Mouse (Mus musculus) forebrain, embryonic 15.5 days (tissue): Measurements from ENCODE around the gene Prr12. TPM values are rescaled to one million over a fixed set of nuclear protein-coding genes. Genes with fewer than 3 reads are reported as not detected.
A peak's percentile ranks its signal among the peaks of the same experiment; 100 is the strongest.

Experiments
- ATAC-seq: fragments of 200-750 bp; cut with Nextera tagmentation; replicated peaks from 2 replicates; pipeline ENCODE4 v1.8.0; 2017; ENCODE audit warnings: mild to moderate bottlenecking, moderate TSS enrichment, moderate library complexity
- H3K27ac ChIP-seq: fragments of 300-500 bp; sonication (generic); replicated peaks from 2 replicates; pipeline ENCODE4 v1.5.1; 2015; ENCODE audit warnings: mild to moderate bottlenecking, inconsistent platforms
- H3K27me3 ChIP-seq: fragments of 300-500 bp; sonication (generic); 2 replicates; pipeline ENCODE4 v1.6.1; 2015; ENCODE audit warnings: inconsistent platforms
- H3K36me3 ChIP-seq: fragments of 300-500 bp; sonication (generic); 2 replicates; pipeline ENCODE4 v1.6.1; 2015; ENCODE audit warnings: mild to moderate bottlenecking, inconsistent platforms
- H3K4me1 ChIP-seq: fragments of 300-500 bp; sonication (generic); 2 replicates; pipeline ENCODE4 v1.6.1; 2015; ENCODE audit warnings: inconsistent platforms
- H3K4me2 ChIP-seq: fragments of 300-500 bp; sonication (generic); replicated peaks from 2 replicates; pipeline ENCODE4 v1.6.1; 2015; ENCODE audit warnings: mild to moderate bottlenecking, inconsistent platforms
- H3K4me3 ChIP-seq: fragments of 300-500 bp; sonication (generic); 2 replicates; pipeline ENCODE4 v1.5.1; 2015; ENCODE audit warnings: mild to moderate bottlenecking, inconsistent platforms
- H3K9ac ChIP-seq: fragments of 300-500 bp; sonication (generic); replicated peaks from 2 replicates; pipeline ENCODE4 v1.6.1; 2015; ENCODE audit warnings: mild to moderate bottlenecking, inconsistent platforms
- H3K9me3 ChIP-seq: fragments of 300-500 bp; sonication (generic); 2 replicates; pipeline ENCODE4 v1.6.1; 2016; ENCODE audit warnings: inconsistent platforms
- WGBS: fragments of 180-500 bp; shearing (Covaris S2); methylation state at CpG from one replicate; pipeline ENCODE4 v1.1.7; 2015; ENCODE audit warnings: mixed read lengths; 5-methylcytosine and 5-hydroxymethylcytosine counted together
- polyA plus RNA-seq: library from polyadenylated mRNA; unstranded; fragments of >200 nt; fragmentation: Nextera tagmentation; extraction: Ambion mirVana; gene quantifications from 2 replicates; pipeline ENCODE4 v1.2.1, GENCODE M21; 2015

Gene Prr12
- polyA plus RNA-seq, 1 experiment from 2014 or later: 16.0 TPM

GRCm38 (mm10) chr7:45090251-45090977, 37.7 kb upstream of the Prr12 start:
- WGBS: 83% methylated on average over 13 of the region's 13 CpGs
- H3K4me3 ChIP-seq: no peak overlapping the region
- H3K36me3 ChIP-seq: peaks cover 5% of the 10 kb centered on the region; the same call in 1 of the 2 replicates
- no peak overlapping the region for H3K27ac ChIP-seq
- peaks cover 13% of the 10 kb centered on the region for H3K4me1 ChIP-seq
- no peak overlapping the region for H3K9ac ChIP-seq
- no peaks in the 10 kb centered on the region for H3K9me3 ChIP-seq
- ATAC-seq: no peak
- H3K4me2 ChIP-seq: no peak overlapping the region; the same call in 1 of the 2 replicates
- H3K27me3 ChIP-seq: no peaks in the 10 kb centered on the region

DNA sequence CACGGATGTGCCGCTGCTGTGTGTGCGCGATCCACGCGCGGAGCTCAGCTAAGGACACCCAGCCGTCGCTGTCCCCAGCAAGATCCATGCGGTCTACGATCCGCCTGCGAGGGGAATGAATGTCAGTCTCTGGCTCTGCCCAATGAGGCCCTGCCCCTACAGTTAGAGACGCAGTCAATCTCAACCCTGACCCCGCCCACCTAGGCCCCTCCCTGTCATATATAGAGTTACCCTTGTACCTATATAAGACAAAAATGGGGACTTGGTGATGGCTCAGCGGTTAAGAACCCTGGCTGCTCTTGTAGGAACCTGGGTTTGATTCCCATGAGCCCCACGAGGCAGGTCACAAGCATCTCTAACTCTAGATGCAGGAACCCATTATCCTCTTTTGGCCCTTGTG, 35.9 kb upstream of the Prr12 start:
- WGBS: 96% methylated on average over 17 of the region's 17 CpGs
- ATAC-seq: no peak

DNA sequence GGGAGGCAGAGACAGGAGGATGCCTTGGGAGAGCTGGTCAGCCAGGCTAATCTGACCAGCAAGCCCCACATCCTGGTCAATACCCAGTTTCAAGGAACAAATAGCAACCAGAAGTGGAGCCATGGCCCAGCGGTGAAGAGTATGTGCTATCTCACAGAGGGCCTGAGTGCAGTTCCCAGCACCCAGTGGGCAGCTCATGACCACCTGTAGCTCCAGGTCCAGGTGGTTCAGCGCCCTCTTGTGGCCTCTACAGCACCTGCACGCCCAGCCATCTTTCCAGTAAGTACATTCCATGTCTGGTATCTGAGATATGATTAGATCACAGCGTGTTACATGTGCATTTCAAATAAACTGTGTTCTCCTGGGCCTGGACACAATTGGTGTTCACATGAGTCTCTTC, 33.4 kb upstream of the Prr12 start:
- WGBS: 78% methylated on average over 4 of the region's 4 CpGs

More for the DNA sequence above, 35.9 kb upstream of the Prr12 start:
- H3K27ac ChIP-seq: no peak overlapping the region
- H3K27me3 ChIP-seq: no peaks in the 10 kb centered on the region
- peaks cover 5% of the 10 kb centered on the region; the same call in 1 of the 2 replicates for H3K36me3 ChIP-seq
- no peak overlapping the region for H3K4me3 ChIP-seq
- no peak overlapping the region for H3K4me2 ChIP-seq
- no peak overlapping the region for H3K9ac ChIP-seq
- H3K9me3 ChIP-seq: no peaks in the 10 kb centered on the region
- H3K4me1 ChIP-seq: peaks cover 13% of the 10 kb centered on the region

GRCm38 (mm10) chr7:45083300-45083890, 30.7 kb upstream of the Prr12 start:
- Histone ChIP-seq H3K9ac (no peak overlapping the region), H3K27me3 (no peaks in the 10 kb centered on the region), H3K36me3 (peaks cover 8% of the 10 kb centered on the region; the same call in 1 of the 2 replicates), H3K4me2 (no peak overlapping the region), H3K9me3 (no peaks in the 10 kb centered on the region), H3K4me3 (no peak overlapping the region), H3K4me1 (peaks cover 2% of the 10 kb centered on the region; the same call in 1 of the 2 replicates), H3K27ac (no peak overlapping the region)
- no peak for ATAC-seq
- WGBS: 82% methylated on average over 22 of the region's 22 CpGs

More for the DNA sequence above, 33.4 kb upstream of the Prr12 start:
- no peak overlapping the region for H3K4me2 ChIP-seq
- no peaks in the 10 kb centered on the region for H3K27me3 ChIP-seq
- no peak for ATAC-seq
- H3K4me1 ChIP-seq: peaks cover 2% of the 10 kb centered on the region; the same call in 1 of the 2 replicates
- H3K9me3 ChIP-seq: no peaks in the 10 kb centered on the region
- H3K36me3 ChIP-seq: peaks cover 8% of the 10 kb centered on the region; the same call in 1 of the 2 replicates
- no peak overlapping the region for H3K27ac ChIP-seq
- no peak overlapping the region for H3K4me3 ChIP-seq
- no peak overlapping the region for H3K9ac ChIP-seq

- Histone ChIP-seq H3K4me1 (peaks cover 2% of the 10 kb centered on the region; the same call in 1 of the 2 replicates), H3K9me3 (no peaks in the 10 kb centered on the region), H3K36me3 (peaks cover 11% of the 10 kb centered on the region), H3K9ac (no peak overlapping the region), H3K4me2 (no peak overlapping the region), H3K27me3 (no peaks in the 10 kb centered on the region), H3K27ac (no peak overlapping the region), H3K4me3 (no peak overlapping the region)
- 76% methylated on average over 25 of the region's 25 CpGs for WGBS
- no peak for ATAC-seq
These were observed 30.0 kb upstream of the Prr12 start for GRCm38 (mm10) chr7:45082401-45083299.

- Histone ChIP-seq H3K4me2 (no peak overlapping the region), H3K4me1 (peaks cover 2% of the 10 kb centered on the region; the same call in 1 of the 2 replicates), H3K9ac (no peak overlapping the region), H3K27ac (no peak overlapping the region), H3K27me3 (no peaks in the 10 kb centered on the region), H3K36me3 (peaks cover 19% of the 10 kb centered on the region), H3K9me3 (no peaks in the 10 kb centered on the region), H3K4me3 (no peak overlapping the region)
- no peak for ATAC-seq
- WGBS: 42% methylated on average over 5 of the region's 5 CpGs
These were observed 28.3 kb upstream of the Prr12 start for GRCm38 (mm10) chr7:45081016-45081415.

- H3K27ac ChIP-seq: no peak overlapping the region; the same call in 1 of the 2 replicates
These were observed 27.2 kb upstream of the Prr12 start for GRCm38 (mm10) chr7:45079856-45080255.

DNA sequence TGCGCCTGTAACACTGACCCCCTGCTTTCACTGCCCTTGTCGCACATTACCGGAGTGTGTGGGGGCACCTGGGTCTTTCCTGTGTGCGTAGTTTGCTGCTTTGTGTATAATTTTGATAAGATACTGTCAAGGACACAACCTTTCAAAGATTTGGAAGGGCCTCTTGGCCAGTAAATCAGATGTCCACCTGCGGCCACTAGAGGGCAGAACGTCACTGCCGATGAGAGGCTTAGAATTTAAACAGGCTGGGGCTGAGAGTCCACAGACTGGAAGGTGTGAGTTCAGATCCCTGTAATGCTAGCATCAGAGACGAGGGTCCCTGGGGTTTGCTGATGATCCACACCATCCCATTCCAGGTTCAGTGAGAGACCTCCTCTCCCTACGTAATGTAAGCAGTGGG, 25.8 kb upstream of the Prr12 start:
- ATAC-seq: no peak

More at GRCm38 (mm10) chr7:45079856-45080255, 27.2 kb upstream of the Prr12 start:
- Histone ChIP-seq H3K27me3 (no peaks in the 10 kb centered on the region), H3K9ac (no peak overlapping the region), H3K9me3 (no peaks in the 10 kb centered on the region), H3K4me2 (no peak overlapping the region), H3K4me1 (peaks cover 2% of the 10 kb centered on the region; the same call in 1 of the 2 replicates), H3K4me3 (no peak overlapping the region), H3K36me3 (peaks cover 24% of the 10 kb centered on the region)
- ATAC-seq: peak; percentile 63
- WGBS: 1% methylated on average over 10 of the region's 10 CpGs

DNA sequence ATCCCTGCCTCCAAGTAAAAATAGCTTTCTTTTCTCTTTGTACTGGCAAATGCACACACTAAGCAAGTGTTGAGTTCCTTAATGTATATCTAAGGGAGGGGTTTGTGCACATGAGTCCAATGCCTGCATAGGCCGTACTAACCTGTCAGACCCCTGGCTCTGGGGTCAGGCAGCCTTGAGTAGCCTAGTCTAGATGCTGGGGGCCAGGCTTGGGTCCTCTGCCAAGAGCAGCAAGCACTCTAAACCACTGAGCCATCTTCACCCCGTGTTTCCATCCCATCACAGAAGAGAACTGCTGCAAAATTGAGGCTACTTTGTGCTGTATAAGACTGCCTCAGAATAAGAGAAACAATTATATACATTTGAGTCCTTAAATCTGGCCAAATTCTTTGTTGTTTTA, 25.1 kb upstream of the Prr12 start:
- Histone ChIP-seq H3K27ac (no peak overlapping the region), H3K27me3 (no peaks in the 10 kb centered on the region), H3K4me1 (peaks cover 2% of the 10 kb centered on the region; the same call in 1 of the 2 replicates), H3K9ac (no peak overlapping the region), H3K4me3 (no peak overlapping the region), H3K4me2 (no peak overlapping the region), H3K9me3 (no peaks in the 10 kb centered on the region), H3K36me3 (peaks cover 22% of the 10 kb centered on the region)
- 89% methylated on average over 2 of the region's 2 CpGs for WGBS
- no peak for ATAC-seq

More for the DNA sequence above, 25.8 kb upstream of the Prr12 start:
- peaks cover 25% of the 10 kb centered on the region for H3K36me3 ChIP-seq
- H3K4me2 ChIP-seq: no peak overlapping the region
- H3K9ac ChIP-seq: no peak overlapping the region
- H3K4me1 ChIP-seq: peaks cover 2% of the 10 kb centered on the region; the same call in 1 of the 2 replicates
- no peak overlapping the region for H3K27ac ChIP-seq
- 41% methylated on average over 9 of the region's 9 CpGs for WGBS
- no peaks in the 10 kb centered on the region for H3K9me3 ChIP-seq
- H3K4me3 ChIP-seq: no peak overlapping the region
- H3K27me3 ChIP-seq: no peaks in the 10 kb centered on the region

GRCm38 (mm10) chr7:45077322-45077721, 24.6 kb upstream of the Prr12 start:
- Histone ChIP-seq H3K36me3 (peaks cover 22% of the 10 kb centered on the region), H3K9ac (no peak overlapping the region), H3K4me3 (no peak overlapping the region), H3K4me1 (peaks cover 2% of the 10 kb centered on the region; the same call in 1 of the 2 replicates), H3K4me2 (no peak overlapping the region), H3K9me3 (no peaks in the 10 kb centered on the region), H3K27ac (no peak overlapping the region), H3K27me3 (no peaks in the 10 kb centered on the region)
- 91% methylated on average over 14 of the region's 14 CpGs for WGBS
- ATAC-seq: no peak

GRCm38 (mm10) chr7:45076501-45076900, 23.8 kb upstream of the Prr12 start:
- Histone ChIP-seq H3K36me3 (peaks cover 22% of the 10 kb centered on the region), H3K9me3 (no peaks in the 10 kb centered on the region), H3K4me2 (no peak overlapping the region), H3K4me1 (peaks cover 2% of the 10 kb centered on the region; the same call in 1 of the 2 replicates), H3K27me3 (no peaks in the 10 kb centered on the region), H3K9ac (no peak overlapping the region), H3K4me3 (no peak overlapping the region), H3K27ac (no peak overlapping the region)
- WGBS: 89% methylated on average over 30 of the region's 30 CpGs
- ATAC-seq: no peak
